Mouse (Mus musculus): Measurements from ENCODE around the gene Cd248. TPM values are rescaled to one million over a fixed set of nuclear protein-coding genes. Genes with fewer than 3 reads are reported as not detected.

Gene Cd248
- polyA plus RNA-seq, 1 experiment, result 3.1 TPM

DNA sequence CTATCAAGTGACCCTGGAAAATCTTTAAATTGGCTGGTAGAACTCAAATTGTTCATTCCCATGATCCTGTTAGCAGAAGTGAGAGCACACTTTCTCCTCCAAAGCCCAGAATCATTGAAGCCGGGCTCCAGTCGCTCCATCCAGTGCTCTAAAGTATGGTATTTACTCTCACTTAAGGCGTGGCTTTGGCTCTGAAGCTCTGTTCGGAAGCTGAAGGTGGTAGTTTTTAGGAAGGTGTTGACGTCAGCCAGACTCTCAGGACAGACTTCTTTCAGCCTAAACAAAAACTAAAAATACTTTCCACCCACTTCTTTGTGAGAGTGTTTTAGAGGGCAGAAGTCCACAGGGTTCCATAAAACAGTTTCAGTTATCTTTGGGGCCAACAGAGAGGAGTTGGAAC, 5.6 kb downstream of the Cd248 start:
- no peaks in the 10 kb centered on the region for H3K36me3 ChIP-seq (ENCODE audit: control insufficient read depth, insufficient read depth, low read length, poor library complexity, severe bottlenecking)
- H3K9ac ChIP-seq (ENCODE audit: low read depth, poor library complexity, severe bottlenecking), result no peak overlapping the region
- TF ChIP-seq CTCF (IDR thresholded peaks at IDR 0.05; ENCODE audit: low read depth, low read length) (no peak), EP300 (IDR thresholded peaks at IDR 0.05; ENCODE audit: insufficient read depth, low read depth, low read length) (no peak), POLR2A (IDR thresholded peaks at IDR 0.05; ENCODE audit: insufficient read depth, low read length) (no peak)
- H3K27ac ChIP-seq (ENCODE audit: insufficient read depth, low read length), result no peak overlapping the region
- H3K27me3 ChIP-seq (ENCODE audit: control insufficient read depth, insufficient read depth, low read length, poor library complexity, severe bottlenecking), result no peaks in the 10 kb centered on the region
- H3K4me3 ChIP-seq (ENCODE audit: low read depth, low read length), result no peak overlapping the region
- no peaks in the 10 kb centered on the region for H3K4me1 ChIP-seq (ENCODE audit: control insufficient read depth, insufficient read depth, low read length)
- no peaks in the 10 kb centered on the region for H3K9me3 ChIP-seq (replicated peaks; ENCODE audit: control insufficient read depth, insufficient read depth, low read length, poor library complexity, severe bottlenecking)

DNA sequence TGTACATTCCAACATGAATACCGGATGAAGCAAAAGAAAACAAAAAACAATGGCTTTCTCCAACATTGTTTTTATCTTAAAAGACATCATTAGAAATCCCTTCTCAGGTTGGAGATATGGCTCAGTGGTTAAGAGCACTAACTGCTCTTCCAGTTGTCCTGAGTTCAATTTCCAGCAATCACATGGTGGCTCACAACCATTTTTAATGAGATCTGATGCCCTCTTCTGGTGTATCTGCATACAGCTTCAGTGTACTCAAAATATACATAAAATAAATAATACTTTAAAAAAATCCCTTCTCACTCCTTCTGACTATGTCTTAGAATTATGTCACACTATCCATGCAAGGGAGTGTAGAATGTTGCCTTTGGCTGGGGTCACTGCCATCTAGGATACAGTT, 11.4 kb downstream of the Cd248 start:
- Histone ChIP-seq H3K36me3 (ENCODE audit: control insufficient read depth, insufficient read depth, low read length, poor library complexity, severe bottlenecking) (no peaks in the 10 kb centered on the region), H3K9me3 (replicated peaks; ENCODE audit: control insufficient read depth, insufficient read depth, low read length, poor library complexity, severe bottlenecking) (no peaks in the 10 kb centered on the region), H3K4me3 (ENCODE audit: low read depth, low read length) (no peak overlapping the region), H3K9ac (ENCODE audit: low read depth, poor library complexity, severe bottlenecking) (no peak overlapping the region), H3K27ac (ENCODE audit: insufficient read depth, low read length) (no peak overlapping the region), H3K4me1 (ENCODE audit: control insufficient read depth, insufficient read depth, low read length) (no peaks in the 10 kb centered on the region), H3K27me3 (ENCODE audit: control insufficient read depth, insufficient read depth, low read length, poor library complexity, severe bottlenecking) (no peaks in the 10 kb centered on the region)
- TF ChIP-seq CTCF (IDR thresholded peaks at IDR 0.05; ENCODE audit: low read depth, low read length), result no peak
- TF ChIP-seq POLR2A (IDR thresholded peaks at IDR 0.05; ENCODE audit: insufficient read depth, low read length), result no peak
- no peak for TF ChIP-seq EP300 (IDR thresholded peaks at IDR 0.05; ENCODE audit: insufficient read depth, low read depth, low read length)

DNA sequence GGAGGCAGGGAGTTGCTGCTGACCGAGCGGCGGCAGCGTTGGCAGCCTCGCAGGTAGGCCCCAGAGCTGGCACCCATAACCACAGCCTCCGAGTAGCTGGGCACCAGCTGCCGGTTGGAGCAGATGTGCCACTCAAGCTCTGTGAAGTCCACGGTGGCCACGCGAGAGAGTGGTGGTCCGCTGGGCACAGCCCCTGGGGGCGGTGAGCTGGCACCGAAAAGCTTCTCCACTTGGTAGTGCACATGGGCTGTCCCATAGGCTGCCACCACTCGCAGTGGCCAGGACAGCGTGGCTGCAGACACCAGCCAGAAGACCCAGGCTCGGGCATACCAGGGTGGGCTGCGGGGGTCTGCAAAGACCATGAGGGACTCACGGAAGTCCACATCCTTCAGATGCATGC, 14.1 kb downstream of the Cd248 start:
- H3K9ac ChIP-seq (ENCODE audit: low read depth, poor library complexity, severe bottlenecking), result no peak overlapping the region
- H3K27ac ChIP-seq (ENCODE audit: insufficient read depth, low read length), result no peak overlapping the region
- no peaks in the 10 kb centered on the region for H3K27me3 ChIP-seq (ENCODE audit: control insufficient read depth, insufficient read depth, low read length, poor library complexity, severe bottlenecking)
- no peaks in the 10 kb centered on the region for H3K9me3 ChIP-seq (replicated peaks; ENCODE audit: control insufficient read depth, insufficient read depth, low read length, poor library complexity, severe bottlenecking)
- H3K36me3 ChIP-seq (ENCODE audit: control insufficient read depth, insufficient read depth, low read length, poor library complexity, severe bottlenecking), result no peaks in the 10 kb centered on the region
- H3K4me1 ChIP-seq (ENCODE audit: control insufficient read depth, insufficient read depth, low read length), result no peaks in the 10 kb centered on the region
- TF ChIP-seq CTCF (IDR thresholded peaks at IDR 0.05; ENCODE audit: low read depth, low read length) (no peak), POLR2A (IDR thresholded peaks at IDR 0.05; ENCODE audit: insufficient read depth, low read length) (no peak), EP300 (IDR thresholded peaks at IDR 0.05; ENCODE audit: insufficient read depth, low read depth, low read length) (no peak)
- H3K4me3 ChIP-seq (ENCODE audit: low read depth, low read length), result peak overlapping the region; percentile 33

DNA sequence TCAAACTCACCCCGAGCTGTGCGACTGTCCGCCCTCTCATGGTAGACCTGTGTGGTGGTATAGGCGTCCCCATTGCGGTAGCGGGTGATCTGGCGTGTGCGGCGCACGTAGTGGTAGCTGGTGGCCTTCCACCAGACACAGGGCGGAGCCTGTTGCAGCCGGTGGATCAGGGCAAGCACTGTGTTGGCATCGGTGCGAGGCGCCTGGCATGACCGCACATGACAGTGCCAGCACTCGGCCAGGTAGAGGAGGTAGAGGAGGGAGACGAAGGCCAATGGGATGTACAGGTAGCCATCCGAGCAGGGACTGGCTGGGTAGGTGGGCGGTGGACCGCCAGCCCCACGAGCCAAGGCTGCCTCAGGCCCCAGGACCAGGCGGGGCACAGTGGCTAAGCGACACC, 14.7 kb downstream of the Cd248 start:
- Histone ChIP-seq H3K36me3 (ENCODE audit: control insufficient read depth, insufficient read depth, low read length, poor library complexity, severe bottlenecking) (no peaks in the 10 kb centered on the region), H3K27me3 (ENCODE audit: control insufficient read depth, insufficient read depth, low read length, poor library complexity, severe bottlenecking) (no peaks in the 10 kb centered on the region), H3K4me1 (ENCODE audit: control insufficient read depth, insufficient read depth, low read length) (no peaks in the 10 kb centered on the region), H3K4me3 (ENCODE audit: low read depth, low read length) (peak overlapping the region; percentile 33), H3K27ac (ENCODE audit: insufficient read depth, low read length) (no peak overlapping the region), H3K9ac (ENCODE audit: low read depth, poor library complexity, severe bottlenecking) (no peak overlapping the region), H3K9me3 (replicated peaks; ENCODE audit: control insufficient read depth, insufficient read depth, low read length, poor library complexity, severe bottlenecking) (no peaks in the 10 kb centered on the region)
- TF ChIP-seq EP300 (IDR thresholded peaks at IDR 0.05; ENCODE audit: insufficient read depth, low read depth, low read length) (no peak), POLR2A (IDR thresholded peaks at IDR 0.05; ENCODE audit: insufficient read depth, low read length) (no peak), CTCF (IDR thresholded peaks at IDR 0.05; ENCODE audit: low read depth, low read length) (no peak)

GRCm38 (mm10) chr19:5083961-5084833, 16.3 kb downstream of the Cd248 start:
- H3K4me3 ChIP-seq (ENCODE audit: low read depth, low read length), result peak overlapping the region; percentile 68
- H3K27ac ChIP-seq (ENCODE audit: insufficient read depth, low read length), result no peak overlapping the region
- H3K9ac ChIP-seq (ENCODE audit: low read depth, poor library complexity, severe bottlenecking), result no peak overlapping the region
- no peaks in the 10 kb centered on the region for H3K27me3 ChIP-seq (ENCODE audit: control insufficient read depth, insufficient read depth, low read length, poor library complexity, severe bottlenecking)
- TF ChIP-seq POLR2A (IDR thresholded peaks at IDR 0.05; ENCODE audit: insufficient read depth, low read length), result no peak
- no peak for TF ChIP-seq CTCF (IDR thresholded peaks at IDR 0.05; ENCODE audit: low read depth, low read length)
- TF ChIP-seq EP300 (IDR thresholded peaks at IDR 0.05; ENCODE audit: insufficient read depth, low read depth, low read length), result no peak
- H3K9me3 ChIP-seq (replicated peaks; ENCODE audit: control insufficient read depth, insufficient read depth, low read length, poor library complexity, severe bottlenecking), result no peaks in the 10 kb centered on the region
- no peaks in the 10 kb centered on the region for H3K36me3 ChIP-seq (ENCODE audit: control insufficient read depth, insufficient read depth, low read length, poor library complexity, severe bottlenecking)
- no peaks in the 10 kb centered on the region for H3K4me1 ChIP-seq (ENCODE audit: control insufficient read depth, insufficient read depth, low read length)

DNA sequence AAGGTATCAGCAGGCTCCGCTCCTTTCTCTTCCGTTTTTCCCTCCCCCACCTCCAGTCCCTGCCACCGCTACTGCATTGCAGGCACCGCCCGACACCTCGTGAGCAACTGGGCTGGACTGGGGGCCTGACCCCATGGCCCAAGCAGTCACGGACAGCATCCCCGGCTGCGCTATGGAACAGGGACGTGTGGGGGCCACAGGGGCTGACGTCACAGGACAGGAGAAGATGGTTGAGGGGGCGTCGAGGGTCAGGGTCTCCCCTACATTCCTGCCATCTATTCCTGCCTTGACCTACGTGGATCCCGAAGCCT, 16.9 kb downstream of the Cd248 start:
- no peak overlapping the region for H3K27ac ChIP-seq (ENCODE audit: insufficient read depth, low read length)
- H3K4me3 ChIP-seq (ENCODE audit: low read depth, low read length), result peak overlapping the region; percentile 68
- H3K9me3 ChIP-seq (replicated peaks; ENCODE audit: control insufficient read depth, insufficient read depth, low read length, poor library complexity, severe bottlenecking), result no peaks in the 10 kb centered on the region

More for the DNA sequence above, 16.9 kb downstream of the Cd248 start:
- Histone ChIP-seq H3K36me3 (ENCODE audit: control insufficient read depth, insufficient read depth, low read length, poor library complexity, severe bottlenecking) (no peaks in the 10 kb centered on the region), H3K27me3 (ENCODE audit: control insufficient read depth, insufficient read depth, low read length, poor library complexity, severe bottlenecking) (no peaks in the 10 kb centered on the region), H3K9ac (ENCODE audit: low read depth, poor library complexity, severe bottlenecking) (peak overlapping the region; percentile 58), H3K4me1 (ENCODE audit: control insufficient read depth, insufficient read depth, low read length) (no peaks in the 10 kb centered on the region)
- TF ChIP-seq CTCF (IDR thresholded peaks at IDR 0.05; ENCODE audit: low read depth, low read length), result no peak
- no peak for TF ChIP-seq POLR2A (IDR thresholded peaks at IDR 0.05; ENCODE audit: insufficient read depth, low read length)
- no peak for TF ChIP-seq EP300 (IDR thresholded peaks at IDR 0.05; ENCODE audit: insufficient read depth, low read depth, low read length)

Measured in ES-Bruce4 (cell line).